Mouse (Mus musculus) stomach, postnatal 0 days (tissue): Measurements from ENCODE around the gene Tgfa.

Experiments used
- CTCF ChIP-seq: IDR thresholded peaks from 2 replicates; pipeline ENCODE4 v1.5.1; 2016; ENCODE audit warnings: antibody characterized with exemption, low read depth, mild to moderate bottlenecking, moderate library complexity
- EP300 ChIP-seq: optimal IDR thresholded peaks from 2 replicates; pipeline ENCODE3; 2016; ENCODE audit warnings: antibody characterized with exemption

- TF ChIP-seq CTCF (no peak), EP300 (no peak)
Measured at GRCm38 (mm10) chr6:86255899-86256298, 60.9 kb downstream of the Tgfa start.
